Mouse (Mus musculus) neural tube, embryonic 12.5 days (tissue): ENCODE results near the gene Pold3. TPM values are rescaled to one million over a fixed set of nuclear protein-coding genes. Genes with fewer than 3 reads are reported as not detected.

Source experiments
- ATAC-seq: fragments of 200-750 bp; cut with Nextera tagmentation; 2 replicates; pipeline ENCODE4 v1.8.0; 2017; ENCODE audit warnings: low read depth, mild to moderate bottlenecking, moderate TSS enrichment, moderate library complexity; ENCODE audit not compliant: low FRiP score
- H3K27ac ChIP-seq: fragments of 300-500 bp; sonication (generic); 2 replicates; pipeline ENCODE4 v1.5.1; 2016
- H3K27me3 ChIP-seq: fragments of 300-500 bp; sonication (generic); replicated peaks from 2 replicates; pipeline ENCODE4 v1.6.1; 2016; ENCODE audit warnings: mild to moderate bottlenecking
- H3K36me3 ChIP-seq: fragments of 300-500 bp; sonication (generic); 2 replicates; pipeline ENCODE4 v1.6.1; 2016; ENCODE audit warnings: mild to moderate bottlenecking
- H3K4me1 ChIP-seq: fragments of 300-500 bp; sonication (generic); 2 replicates; pipeline ENCODE4 v1.6.1; 2016
- H3K4me2 ChIP-seq: fragments of 300-500 bp; sonication (generic); replicated peaks from 2 replicates; pipeline ENCODE4 v1.6.1; 2016; ENCODE audit warnings: mild to moderate bottlenecking
- H3K4me3 ChIP-seq: fragments of 300-500 bp; sonication (generic); 2 replicates; pipeline ENCODE4 v1.5.1; 2016
- H3K9ac ChIP-seq: fragments of 300-500 bp; sonication (generic); 2 replicates; pipeline ENCODE4 v1.6.1; 2016; ENCODE audit warnings: mild to moderate bottlenecking
- H3K9me3 ChIP-seq: fragments of 300-500 bp; sonication (generic); 2 replicates; pipeline ENCODE4 v1.6.1; 2016; ENCODE audit warnings: mild to moderate bottlenecking
- WGBS: fragments of 180-500 bp; shearing (Covaris S2); methylation state at CpG from one replicate; pipeline ENCODE4 v1.1.7; 2016; 5-methylcytosine and 5-hydroxymethylcytosine counted together
- polyA plus RNA-seq: library from polyadenylated mRNA; unstranded; fragments of >200 nt; fragmentation: Nextera tagmentation; extraction: Ambion mirVana; gene quantifications from 2 replicates; pipeline ENCODE4 v1.2.1, GENCODE M21; 2016

Pold3 gene
- polyA plus RNA-seq, 1 experiment from 2014 or later = 60.5 TPM

DNA sequence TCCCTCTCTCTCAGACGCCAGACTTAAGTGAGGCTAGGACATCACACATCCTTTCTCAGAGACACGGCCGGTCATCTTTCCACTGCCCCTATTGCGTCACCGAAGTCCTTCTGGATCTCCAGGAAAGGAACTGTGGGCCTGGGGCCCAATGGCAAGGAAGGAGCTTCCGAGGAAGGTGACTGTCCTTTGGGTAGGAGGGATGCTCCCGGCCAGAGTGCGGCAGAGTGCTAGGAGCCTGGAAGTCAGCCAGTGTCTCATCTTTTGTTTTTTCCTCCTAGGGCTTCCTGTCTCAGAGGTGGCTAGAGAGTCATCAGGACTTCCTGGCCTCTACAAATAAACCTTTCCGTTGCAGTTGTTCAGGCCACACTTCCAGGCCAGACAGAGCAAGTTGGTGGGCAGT, 15.7 kb upstream of the Pold3 start:
- WGBS = 81% methylated on average over 9 of the region's 9 CpGs
- Histone ChIP-seq H3K4me1 (no peaks in the 10 kb centered on the region), H3K9ac (no peak overlapping the region), H3K36me3 (no peaks in the 10 kb centered on the region), H3K4me3 (no peak overlapping the region), H3K27me3 (no peaks in the 10 kb centered on the region), H3K9me3 (no peaks in the 10 kb centered on the region), H3K4me2 (no peak overlapping the region), H3K27ac (no peak overlapping the region)
- no peak for ATAC-seq

DNA sequence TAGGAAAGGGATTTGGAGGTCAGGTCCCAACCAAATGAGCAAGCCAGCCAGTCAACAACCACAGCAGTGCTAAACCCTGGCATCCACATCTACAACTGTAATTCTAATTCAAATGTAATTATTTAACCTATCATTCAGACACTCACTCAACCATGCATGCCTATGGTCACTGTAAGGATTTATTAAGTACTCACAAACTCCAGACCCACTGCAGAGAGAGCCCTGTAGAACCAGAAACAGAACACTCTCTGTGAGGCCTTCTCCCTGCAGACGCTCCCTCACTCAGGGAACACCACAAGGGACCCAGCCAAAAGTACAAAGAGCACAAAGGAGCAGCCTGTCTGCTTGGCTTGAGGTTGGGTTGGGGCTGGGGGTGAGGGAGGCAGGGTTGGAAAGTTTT, 11.0 kb upstream of the Pold3 start:
- no peak for ATAC-seq
- Histone ChIP-seq H3K4me1 (no peaks in the 10 kb centered on the region; the same call in 1 of the 2 replicates), H3K4me2 (no peak overlapping the region), H3K27me3 (no peaks in the 10 kb centered on the region; the same call in 1 of the 2 replicates), H3K4me3 (no peak overlapping the region), H3K9ac (no peak overlapping the region), H3K27ac (no peak overlapping the region), H3K36me3 (no peaks in the 10 kb centered on the region), H3K9me3 (no peaks in the 10 kb centered on the region)
- WGBS = 81% methylated on average over 1 of the region's 1 CpGs

DNA sequence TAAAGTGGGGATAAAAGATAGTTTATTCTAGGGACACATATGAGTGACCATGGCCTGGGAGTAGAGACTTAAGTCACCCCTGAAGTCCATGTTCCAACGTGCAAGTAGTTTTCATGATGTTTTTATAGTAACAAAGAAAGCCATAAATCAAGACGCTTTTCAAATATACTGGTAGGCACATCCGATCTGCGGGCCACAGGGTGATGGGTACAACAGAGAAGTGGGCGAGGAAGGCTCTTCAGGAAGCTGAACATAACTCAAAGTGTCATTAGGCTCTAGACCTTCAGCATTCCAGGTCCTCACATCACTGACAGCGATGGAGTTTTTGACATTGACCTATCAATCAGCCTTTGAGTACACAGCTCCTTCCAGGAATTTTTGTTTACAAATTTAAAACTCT, 9.2 kb upstream of the Pold3 start:
- Histone ChIP-seq H3K4me1 (no peaks in the 10 kb centered on the region; the same call in 1 of the 2 replicates), H3K4me2 (no peak overlapping the region), H3K9me3 (no peaks in the 10 kb centered on the region), H3K27ac (no peak overlapping the region), H3K36me3 (no peaks in the 10 kb centered on the region), H3K27me3 (no peaks in the 10 kb centered on the region; the same call in 1 of the 2 replicates), H3K4me3 (no peak overlapping the region), H3K9ac (no peak overlapping the region)
- WGBS = 29% methylated on average over 6 of the region's 6 CpGs
- no peak for ATAC-seq

DNA sequence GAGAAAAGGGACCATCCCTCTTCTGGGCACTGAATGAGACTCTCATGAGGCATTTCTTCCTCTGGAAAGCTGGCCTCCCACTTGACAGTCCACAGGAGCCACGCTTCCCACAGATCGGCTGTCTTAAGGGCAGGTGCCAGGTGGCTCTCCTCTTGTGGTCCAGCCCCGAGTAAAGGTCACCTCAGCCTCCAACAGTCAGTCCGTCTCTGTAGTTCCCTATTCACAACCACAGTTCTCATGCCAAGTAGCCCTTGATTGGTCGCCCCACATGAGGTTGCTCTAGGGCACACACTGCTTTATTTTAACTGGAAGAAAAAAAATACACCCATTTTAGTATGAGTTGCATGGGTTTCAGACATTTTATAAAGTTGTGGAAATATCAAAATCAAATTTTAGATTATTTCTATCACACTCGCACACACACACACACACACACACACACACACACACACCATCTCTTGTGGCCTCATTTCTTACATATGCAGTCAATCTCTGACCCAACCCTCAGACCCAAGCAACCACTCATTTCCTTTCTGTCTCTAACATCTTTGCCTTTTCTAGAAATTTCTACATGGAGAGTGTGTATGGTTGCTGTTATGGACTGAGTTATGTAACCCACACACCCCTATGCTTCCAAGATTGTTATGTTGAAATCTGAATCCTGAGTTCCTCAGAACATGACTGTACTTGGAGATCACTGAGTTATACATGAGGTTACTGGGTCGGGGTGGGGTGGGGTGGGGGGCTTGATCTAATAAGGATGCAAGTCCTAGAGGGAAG, 7.1 kb upstream of the Pold3 start:
- Histone ChIP-seq H3K4me2 (no peak overlapping the region), H3K9ac (no peak overlapping the region), H3K9me3 (no peaks in the 10 kb centered on the region), H3K4me3 (no peak overlapping the region), H3K36me3 (no peaks in the 10 kb centered on the region), H3K27ac (no peak overlapping the region), H3K4me1 (no peaks in the 10 kb centered on the region; the same call in 1 of the 2 replicates), H3K27me3 (no peaks in the 10 kb centered on the region; the same call in 1 of the 2 replicates)
- 88% methylated on average over 7 of the region's 7 CpGs for WGBS
- ATAC-seq = no peak

DNA sequence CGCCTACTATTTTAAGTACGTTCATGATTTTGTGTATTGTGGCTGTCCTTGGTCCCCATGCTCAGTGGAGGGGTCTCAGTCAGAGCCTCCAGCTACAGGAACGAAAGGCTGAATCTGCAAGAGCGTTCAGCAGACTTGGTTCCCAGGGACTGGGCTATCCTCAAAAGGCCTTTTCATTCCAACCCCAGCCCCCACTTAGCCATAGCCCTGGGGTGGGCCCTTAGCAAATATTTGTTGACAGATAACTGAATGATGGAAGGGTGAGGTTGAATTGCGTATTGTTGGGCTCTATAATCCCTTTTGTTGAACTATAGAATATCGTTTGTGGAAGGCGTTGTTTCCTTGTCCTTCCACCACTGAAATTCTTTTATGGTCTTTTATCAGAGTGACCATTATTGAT, 5.1 kb upstream of the Pold3 start:
- H3K36me3 ChIP-seq = no peaks in the 10 kb centered on the region
- no peaks in the 10 kb centered on the region; the same call in 1 of the 2 replicates for H3K4me1 ChIP-seq
- ATAC-seq = no peak
- no peak overlapping the region for H3K4me2 ChIP-seq
- WGBS = 86% methylated on average over 7 of the region's 7 CpGs
- no peaks in the 10 kb centered on the region for H3K9me3 ChIP-seq
- no peak overlapping the region for H3K9ac ChIP-seq
- no peaks in the 10 kb centered on the region; the same call in 1 of the 2 replicates for H3K27me3 ChIP-seq
- H3K4me3 ChIP-seq = no peak overlapping the region
- H3K27ac ChIP-seq = no peak overlapping the region

DNA sequence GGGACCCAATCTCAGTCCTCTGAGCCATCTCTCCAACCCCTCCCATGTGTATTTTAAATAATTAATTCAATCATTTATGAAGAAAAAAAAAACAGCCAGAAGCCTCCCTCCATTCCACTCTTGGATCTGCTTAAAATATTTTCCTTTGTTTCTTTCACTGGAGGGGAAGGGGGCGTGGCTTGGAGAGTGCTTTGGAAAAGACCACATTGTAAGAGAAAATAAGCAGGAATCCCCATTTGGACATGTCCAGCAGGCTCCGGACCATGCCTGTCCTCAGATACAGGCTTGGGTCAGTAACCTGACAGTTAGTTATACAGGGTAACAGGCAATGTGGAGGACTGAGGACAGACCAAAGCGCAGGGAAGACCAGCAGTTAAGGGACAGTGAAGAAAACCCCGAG, 3.8 kb upstream of the Pold3 start:
- Histone ChIP-seq H3K36me3 (no peaks in the 10 kb centered on the region), H3K9me3 (no peaks in the 10 kb centered on the region), H3K9ac (no peak overlapping the region), H3K27ac (no peak overlapping the region), H3K4me3 (no peak overlapping the region), H3K27me3 (no peaks in the 10 kb centered on the region; the same call in 1 of the 2 replicates), H3K4me2 (no peak overlapping the region), H3K4me1 (peaks cover 4% of the 10 kb centered on the region; the same call in 1 of the 2 replicates)
- WGBS = 76% methylated on average over 4 of the region's 4 CpGs
- no peak for ATAC-seq

DNA sequence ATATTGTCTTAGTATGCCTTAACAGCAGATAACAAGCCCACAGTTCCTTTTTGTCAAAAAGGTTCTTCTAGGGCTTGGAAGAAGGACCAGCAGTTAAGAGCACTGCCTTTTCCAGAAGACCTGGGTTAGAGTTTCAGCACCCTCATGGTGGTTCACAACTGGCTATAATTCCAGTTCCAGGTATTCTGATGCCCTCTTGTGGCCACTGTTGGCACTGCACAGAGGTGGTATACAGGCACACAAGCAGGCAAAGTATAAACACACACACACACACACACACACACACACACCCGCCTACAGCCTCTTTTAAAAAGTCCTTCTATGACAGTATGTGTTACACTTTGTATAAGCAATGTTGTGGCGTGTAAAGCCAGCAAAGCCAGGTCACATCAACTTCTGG, 2.8 kb upstream of the Pold3 start:
- Histone ChIP-seq H3K27me3 (no peaks in the 10 kb centered on the region; the same call in 1 of the 2 replicates), H3K36me3 (peaks cover 1% of the 10 kb centered on the region; the same call in 1 of the 2 replicates), H3K4me3 (no peak overlapping the region), H3K9me3 (no peaks in the 10 kb centered on the region), H3K4me1 (peaks cover 4% of the 10 kb centered on the region; the same call in 1 of the 2 replicates), H3K27ac (no peak overlapping the region), H3K9ac (no peak overlapping the region), H3K4me2 (no peak overlapping the region)
- 73% methylated on average over 2 of the region's 2 CpGs for WGBS
- ATAC-seq = no peak

DNA sequence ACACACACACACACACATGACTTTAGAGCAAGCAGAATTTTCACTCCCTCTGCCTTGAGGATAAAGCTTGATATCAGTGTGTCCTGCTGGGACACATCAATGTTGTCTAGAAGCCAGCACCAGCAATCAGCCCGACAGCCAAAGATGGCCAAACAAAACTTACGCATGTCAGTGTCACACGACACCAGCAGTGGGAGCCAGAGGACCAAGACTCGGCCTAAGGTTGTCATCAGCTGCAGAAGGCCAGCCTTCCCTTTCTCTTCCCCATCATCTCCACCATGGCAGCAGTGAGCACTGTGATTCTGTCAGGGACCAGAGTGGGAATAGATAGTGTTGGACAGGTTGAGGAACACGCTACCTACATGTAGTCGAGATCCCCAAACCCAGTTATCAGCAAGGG, 2.1 kb upstream of the Pold3 start:
- 62% methylated on average over 6 of the region's 6 CpGs for WGBS
- Histone ChIP-seq H3K27me3 (no peaks in the 10 kb centered on the region), H3K9ac (no peak overlapping the region), H3K9me3 (no peaks in the 10 kb centered on the region), H3K4me1 (peaks cover 4% of the 10 kb centered on the region; the same call in 1 of the 2 replicates), H3K4me2 (no peak overlapping the region), H3K4me3 (no peak overlapping the region), H3K27ac (no peak overlapping the region), H3K36me3 (peaks cover 8% of the 10 kb centered on the region; the same call in 1 of the 2 replicates)
- no peak for ATAC-seq

DNA sequence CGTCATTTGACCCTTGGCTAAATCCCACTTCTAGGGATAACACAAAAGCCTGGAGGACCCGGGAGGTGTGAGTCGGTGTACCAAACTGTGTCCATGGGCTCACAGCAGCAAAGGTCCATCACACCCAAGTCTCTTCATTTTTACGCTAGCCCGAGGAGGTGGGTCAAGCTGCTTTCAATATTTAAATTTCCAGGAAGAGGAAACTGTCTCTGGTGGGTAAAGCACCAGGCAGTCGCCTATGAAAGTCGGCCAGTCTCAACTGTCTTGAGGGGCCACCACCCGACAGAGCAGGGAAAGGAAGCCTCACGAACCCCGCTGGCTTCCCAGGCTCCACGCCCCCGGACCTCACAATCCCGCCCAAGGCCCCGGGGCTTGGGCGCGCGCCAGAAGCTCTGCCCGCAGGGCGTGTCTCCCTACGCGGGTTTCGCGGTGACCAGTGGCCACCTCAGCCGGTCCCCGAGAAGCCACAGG, 539 bp downstream of the Pold3 start:
- WGBS = 0% methylated on average over 25 of the region's 25 CpGs
- H3K9ac ChIP-seq = peak overlapping the region; percentile 88
- peak; percentile 11 for ATAC-seq
- peaks cover 21% of the 10 kb centered on the region for H3K36me3 ChIP-seq
- peak overlapping the region; percentile 93 for H3K4me3 ChIP-seq
- H3K4me1 ChIP-seq = peaks cover 4% of the 10 kb centered on the region; the same call in 1 of the 2 replicates
- no peaks in the 10 kb centered on the region for H3K27me3 ChIP-seq
- 0 out of 2 replicates have a peak overlapping the region, but pooled peaks have one; percentile 37 for H3K27ac ChIP-seq
- no peaks in the 10 kb centered on the region for H3K9me3 ChIP-seq
- peak overlapping the region; percentile 88 for H3K4me2 ChIP-seq

DNA sequence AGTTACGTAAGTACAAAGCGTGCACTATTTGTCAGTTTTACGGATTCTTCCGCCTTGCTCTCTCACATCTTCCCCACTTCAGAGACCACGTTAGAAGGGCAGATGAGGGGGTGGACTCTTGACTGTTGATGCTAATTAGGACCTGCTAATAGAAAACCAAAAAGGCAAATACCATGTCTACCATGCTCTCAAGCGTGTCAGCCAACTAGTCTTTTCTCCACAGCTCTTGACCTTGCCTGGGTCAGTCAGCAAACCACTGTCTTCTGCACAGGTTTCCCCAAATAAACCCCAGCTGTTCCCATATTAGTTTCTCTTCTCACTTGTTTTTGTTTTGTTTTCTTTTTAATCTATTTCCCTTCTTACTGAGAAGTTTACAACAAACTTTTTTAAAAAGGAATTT, 7.1 kb downstream of the Pold3 start:
- no peak for ATAC-seq
- peaks cover 34% of the 10 kb centered on the region for H3K36me3 ChIP-seq
- no peak overlapping the region for H3K9ac ChIP-seq
- WGBS = 96% methylated on average over 6 of the region's 6 CpGs
- H3K9me3 ChIP-seq = no peaks in the 10 kb centered on the region
- no peaks in the 10 kb centered on the region for H3K4me1 ChIP-seq
- no peaks in the 10 kb centered on the region for H3K27me3 ChIP-seq
- H3K27ac ChIP-seq = no peak overlapping the region
- no peak overlapping the region for H3K4me3 ChIP-seq
- H3K4me2 ChIP-seq = no peak overlapping the region

DNA sequence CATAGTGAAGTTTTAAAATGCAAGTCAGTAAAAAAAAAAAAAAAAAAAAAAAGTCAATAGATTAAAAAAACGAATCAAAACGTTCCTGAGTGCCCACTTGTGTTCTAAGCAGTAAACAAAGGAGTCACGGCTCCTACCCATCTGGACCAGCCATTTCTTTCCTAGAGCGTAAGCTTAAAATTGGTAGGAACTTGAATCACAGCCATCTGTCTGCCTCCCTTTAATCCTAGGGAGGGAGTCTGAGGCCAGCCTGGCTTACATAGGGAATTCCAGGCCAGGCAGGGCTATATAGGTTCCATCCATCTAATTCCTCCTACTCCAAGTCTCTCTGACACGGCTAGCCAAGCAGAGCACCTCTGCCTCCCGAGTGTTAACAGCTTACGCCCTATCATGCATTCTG, 7.5 kb downstream of the Pold3 start:
- H3K27ac ChIP-seq = no peak overlapping the region
- no peak overlapping the region for H3K4me2 ChIP-seq
- H3K36me3 ChIP-seq = peaks cover 32% of the 10 kb centered on the region
- no peak for ATAC-seq
- H3K27me3 ChIP-seq = no peaks in the 10 kb centered on the region
- no peak overlapping the region for H3K4me3 ChIP-seq
- no peak overlapping the region for H3K9ac ChIP-seq
- whole genome bisulfite sequencing = 89% methylated on average over 7 of the region's 7 CpGs
- H3K9me3 ChIP-seq = no peaks in the 10 kb centered on the region
- no peaks in the 10 kb centered on the region for H3K4me1 ChIP-seq

DNA sequence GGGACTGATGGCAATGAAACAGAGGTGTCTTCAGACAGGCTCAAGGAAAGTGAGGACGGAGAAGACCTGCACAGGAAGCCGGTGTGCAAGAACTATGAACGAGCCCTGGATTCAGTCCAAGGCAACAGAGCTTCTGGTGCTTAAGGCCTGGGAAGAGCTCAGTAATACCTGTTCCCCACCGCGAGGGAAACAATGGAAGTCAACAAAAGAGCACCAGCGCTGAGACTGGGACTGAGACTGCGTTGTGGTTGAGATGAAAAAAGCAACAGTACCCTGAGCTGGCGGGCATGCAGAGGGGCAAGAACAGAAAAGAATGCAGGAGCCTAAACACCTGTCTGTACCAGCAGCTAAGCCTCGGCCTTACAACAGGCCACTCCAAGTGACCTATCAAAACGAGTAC, 9.9 kb downstream of the Pold3 start:
- Histone ChIP-seq H3K27ac (no peak overlapping the region), H3K4me3 (no peak overlapping the region), H3K36me3 (peaks cover 29% of the 10 kb centered on the region), H3K4me2 (no peak overlapping the region), H3K4me1 (no peaks in the 10 kb centered on the region), H3K27me3 (no peaks in the 10 kb centered on the region), H3K9ac (no peak overlapping the region), H3K9me3 (no peaks in the 10 kb centered on the region)
- no peak for ATAC-seq
- 86% methylated on average over 10 of the region's 10 CpGs for WGBS

DNA sequence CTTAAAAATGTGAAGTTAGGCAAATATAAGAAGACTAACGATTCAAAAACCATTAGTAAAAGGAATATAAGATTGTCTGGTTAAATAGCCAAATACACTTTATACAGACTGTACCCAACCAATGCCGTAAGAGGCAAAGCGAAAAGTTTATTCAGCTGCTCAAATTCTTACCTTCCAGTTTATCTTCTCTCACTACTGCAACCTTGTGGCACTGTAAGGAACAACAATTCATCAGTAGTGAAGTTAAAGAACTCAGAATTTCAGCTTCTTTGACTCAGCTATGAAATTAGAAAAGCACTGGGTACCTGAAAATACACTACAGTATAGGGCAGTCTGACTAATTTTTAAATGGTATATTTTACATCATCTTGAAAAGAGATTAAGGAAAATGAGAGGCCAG, 13.0 kb downstream of the Pold3 start:
- ATAC-seq = no peak
- WGBS = 86% methylated on average over 3 of the region's 3 CpGs
- Histone ChIP-seq H3K4me2 (no peak overlapping the region), H3K27ac (no peak overlapping the region), H3K9me3 (no peaks in the 10 kb centered on the region), H3K36me3 (peaks cover 48% of the 10 kb centered on the region), H3K27me3 (no peaks in the 10 kb centered on the region), H3K4me1 (no peaks in the 10 kb centered on the region), H3K9ac (no peak overlapping the region), H3K4me3 (no peak overlapping the region)
